Mouse (Mus musculus) c-Kit-negative CD71-positive TER-119-positive erythroid progenitor cells, embryonic 14.5 days (primary cell): ENCODE results near the gene Aldh16a1.
"Not testable (repeated sequence)": the region's sequence is repeated elsewhere in the genome, so short reads cannot be mapped to it uniquely, and the experiment has no call there.

Experiments used
- DNase-seq: peaks from one replicate; pipeline ENCODE4 v3.0.0-alpha.2; 2013; ENCODE audit warnings: low read depth, low spot score

Aldh16a1 gene

GRCm38 (mm10) chr7:45117566-45117965, 36.8 kb downstream of the Aldh16a1 start:
- DNase-seq: no peak

- DNase-seq: no peak
Observed at GRCm38 (mm10) chr7:45113476-45113875, 40.9 kb downstream of the Aldh16a1 start.

- no peak for DNase-seq
Observed at GRCm38 (mm10) chr7:45112529-45112928, 41.9 kb downstream of the Aldh16a1 start.

- DNase-seq: no peak
Observed at GRCm38 (mm10) chr7:45111940-45112339, 42.4 kb downstream of the Aldh16a1 start.

- DNase-seq: not testable (repeated sequence)
Observed at GRCm38 (mm10) chr7:45110089-45110488, 44.3 kb downstream of the Aldh16a1 start.

- DNase-seq: no peak
Observed at GRCm38 (mm10) chr7:45107052-45107645, 47.2 kb downstream of the Aldh16a1 start.

- no peak for DNase-seq
Observed at GRCm38 (mm10) chr7:45106441-45106840, 47.9 kb downstream of the Aldh16a1 start.

GRCm38 (mm10) chr7:45105491-45105890, 48.9 kb downstream of the Aldh16a1 start:
- DNase-seq: no peak

GRCm38 (mm10) chr7:45104941-45105340, 49.4 kb downstream of the Aldh16a1 start:
- no peak for DNase-seq

- DNase-seq: no peak
Observed at GRCm38 (mm10) chr7:45103652-45104180, 50.7 kb downstream of the Aldh16a1 start, which contains the start of gene Fcgrt. TSS of gene Fcgrt (minus strand) at chr7:45103851.

GRCm38 (mm10) chr7:45102940-45103585, 51.3 kb downstream of the Aldh16a1 start:
- no peak for DNase-seq

- no peak for DNase-seq
Observed at GRCm38 (mm10) chr7:45102441-45102840, 51.9 kb downstream of the Aldh16a1 start.

- DNase-seq: no peak
Observed at GRCm38 (mm10) chr7:45100046-45100445, 54.3 kb downstream of the Aldh16a1 start.

- no peak for DNase-seq
Observed at GRCm38 (mm10) chr7:45098541-45099240, 55.7 kb downstream of the Aldh16a1 start.

GRCm38 (mm10) chr7:45097479-45097878, 56.9 kb downstream of the Aldh16a1 start:
- DNase-seq: no peak

GRCm38 (mm10) chr7:45095965-45096364, 58.4 kb downstream of the Aldh16a1 start:
- DNase-seq: not testable (repeated sequence)

GRCm38 (mm10) chr7:45095367-45095766, 59.0 kb downstream of the Aldh16a1 start:
- no peak for DNase-seq

- DNase-seq: no peak
Observed at GRCm38 (mm10) chr7:45094121-45094520, 60.3 kb downstream of the Aldh16a1 start.

- DNase-seq: no peak
Observed at GRCm38 (mm10) chr7:45093516-45093905, 60.9 kb downstream of the Aldh16a1 start.

- no peak for DNase-seq
Observed at GRCm38 (mm10) chr7:45092828-45093515, 61.4 kb downstream of the Aldh16a1 start.

- no peak for DNase-seq
Observed at GRCm38 (mm10) chr7:45092048-45092447, 62.3 kb downstream of the Aldh16a1 start, which contains the start of gene Rcn3. TSS of gene Rcn3 (minus strand) at chr7:45092221.
